Mouse (Mus musculus) gastrocnemius, postnatal 14 days (tissue): ENCODE data around the gene Nlrc3. TPM values are rescaled to one million over a fixed set of nuclear protein-coding genes. Genes with fewer than 3 reads are reported as not detected.
"Not testable (repeated sequence)": the region's sequence is repeated elsewhere in the genome, so short reads cannot be mapped to it uniquely, and the experiment has no call there.

ENCODE experiments used
- DNase-seq: peaks from one replicate; pipeline ENCODE4 v3.0.0; 2021; ENCODE audit warnings: mixed read lengths
- intact Hi-C: fragments of 180-260 bp; cut with DNase I; formaldehyde crosslinking; loops from one replicate; pipeline ENCODE4 v1.15.1; 2025; ENCODE audit warnings: low total_unique reads
- long read RNA-seq, 2 experiments: library from polyadenylated mRNA; stranded (forward); transcript quantifications; one replicate each; pipeline ENCODE4 v2.0.0; 2021
- total RNA-seq, 2 experiments: library from RNA; stranded (reverse); gene quantifications; 2 replicates each; pipeline ENCODE4 v1.2.3; 2021

Gene Nlrc3
- 1 to 10 TPM; 3.1 to 5.3 TPM for total RNA-seq
- long read RNA-seq, experiment 1: 0 reads
- long read RNA-seq, experiment 2, partial matches to known transcripts: 0 of 2 reads
- long read RNA-seq, experiment 2, other reads (novel, unspliced or antisense): 2 of 2 reads

DNA sequence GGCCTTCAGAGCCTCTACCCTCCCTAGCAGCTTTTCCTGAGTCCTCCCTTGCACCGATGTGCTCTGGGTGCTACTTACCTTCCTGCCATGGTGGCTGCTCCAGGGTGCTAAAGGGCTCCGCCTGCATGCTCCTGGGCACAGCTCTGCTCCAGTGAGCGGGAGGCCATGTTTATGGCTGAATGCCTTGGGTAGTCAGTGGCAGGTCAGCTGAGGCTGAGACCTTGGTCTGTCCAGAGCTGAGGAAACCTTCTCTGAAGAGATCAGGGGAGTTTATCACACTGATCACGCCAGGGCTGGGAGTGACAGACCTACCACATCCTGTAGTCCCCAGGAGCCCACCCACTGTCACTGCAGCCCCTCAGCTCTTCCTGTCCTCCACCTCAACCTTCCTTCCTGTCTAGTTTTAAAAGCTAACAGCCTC lies at the start of gene Nlrc3:
Nlrc3 (minus strand) TSS at position 382 of the 421 bp plus-strand sequence.
- intact Hi-C loops: no loop called here
- DNase-seq: no peak

- intact Hi-C loops: no loop called here
- DNase-seq: no peak
Measured at GRCm38 (mm10) chr16:4022719-4023118, 46.3 kb upstream of the Nlrc3 start.

DNA sequence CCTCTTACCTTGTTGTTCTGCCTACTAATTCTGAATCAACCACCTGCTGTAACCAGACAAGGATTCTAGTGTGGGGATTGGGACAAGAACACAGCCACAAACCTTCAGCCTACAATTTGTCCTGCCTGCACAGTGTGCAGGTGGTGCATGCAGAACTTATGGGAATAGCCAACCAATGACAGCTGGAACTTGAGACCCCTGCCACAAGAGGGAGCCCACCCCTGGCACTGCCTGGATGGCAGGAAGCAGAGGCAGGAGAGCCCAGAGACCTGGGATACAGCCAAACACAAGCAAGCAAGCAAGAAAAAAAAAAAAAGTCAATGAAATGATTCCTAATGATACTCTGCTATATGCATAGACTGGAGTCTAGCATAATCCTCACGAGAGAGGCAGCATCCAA lies 44.8 kb upstream of the Nlrc3 start:
- DNase-seq: no peak
- intact Hi-C loops: no loop called here

DNA sequence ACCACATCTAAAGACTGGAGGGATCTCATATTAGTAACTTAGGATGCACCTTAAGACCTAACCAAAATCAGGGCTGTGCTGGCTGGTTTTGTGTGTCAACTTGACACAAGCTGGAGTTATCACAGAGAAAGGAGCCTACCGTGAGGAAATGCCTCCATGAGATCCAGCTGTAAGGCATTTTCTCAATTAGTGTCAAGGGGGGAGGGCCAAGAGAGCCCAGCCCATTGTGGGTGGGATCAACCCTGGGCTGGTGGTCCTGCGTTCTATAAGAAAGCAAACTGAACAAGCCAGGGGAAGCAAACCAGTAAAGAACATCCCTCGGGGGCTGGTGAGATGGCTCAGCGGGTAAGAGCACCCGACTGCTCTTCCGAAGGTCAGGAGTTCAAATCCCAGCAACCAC lies 41.0 kb upstream of the Nlrc3 start:
- intact Hi-C loops, DNase-seq: not testable (repeated sequence)

GRCm38 (mm10) chr16:4016786-4017185 lies 40.4 kb upstream of the Nlrc3 start:
- intact Hi-C loops, DNase-seq: not testable (repeated sequence)

GRCm38 (mm10) chr16:4014040-4014668 lies 37.7 kb upstream of the Nlrc3 start:
- DNase-seq: no peak
- intact Hi-C loops: no loop called here

GRCm38 (mm10) chr16:4012882-4013570 lies 36.6 kb upstream of the Nlrc3 start:
- intact Hi-C loops: no loop called here

DNA sequence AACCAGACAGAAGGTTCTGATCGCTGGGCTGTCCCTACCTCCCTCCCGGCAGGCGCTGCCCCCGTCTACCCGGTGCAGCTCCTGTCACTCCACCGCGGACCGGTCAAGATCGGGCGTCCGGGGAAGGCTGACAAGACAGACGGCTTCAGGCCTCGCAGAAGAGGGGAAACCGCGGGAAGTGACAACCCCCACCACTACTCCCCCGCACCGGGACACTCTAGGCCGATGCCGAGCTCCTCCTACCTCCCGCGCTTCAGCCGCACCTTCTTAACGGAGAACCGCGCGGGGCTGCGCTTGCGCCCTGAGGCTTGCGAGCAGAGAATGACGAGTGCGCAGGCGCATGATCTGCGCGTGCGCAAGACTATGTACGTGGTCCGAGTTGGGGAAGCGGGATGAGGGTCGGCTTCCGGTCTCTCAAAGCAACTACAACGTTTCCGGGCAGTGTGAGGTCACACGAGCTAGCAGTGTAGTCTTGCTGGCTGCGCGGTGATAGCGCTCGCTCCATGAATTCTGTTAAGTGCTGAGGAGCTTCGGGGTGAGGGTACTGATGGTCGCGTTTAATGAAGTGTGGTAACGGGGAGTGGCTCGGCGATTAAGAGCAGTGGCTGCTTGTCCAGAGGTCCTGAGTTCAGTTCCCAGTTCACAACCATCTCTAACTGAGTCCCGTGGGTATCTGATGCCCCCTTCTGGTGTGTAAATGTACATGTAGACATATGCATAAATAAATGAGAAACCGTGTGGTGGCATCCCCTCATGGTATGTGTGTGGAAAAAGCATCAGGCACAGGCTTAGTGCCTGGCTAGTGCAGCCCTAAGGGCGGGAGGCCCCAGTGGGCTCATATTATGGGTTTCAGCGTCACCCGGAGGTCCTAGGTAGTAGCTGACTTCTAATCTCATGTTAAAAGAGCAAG lies 27.3 kb upstream of the Nlrc3 start, which contains the start of gene Slx4:
Slx4 (minus strand) TSS at position 282 of the 910 bp plus-strand sequence.
- intact Hi-C loops: no loop called here
- DNase-seq: peak; percentile 94

More at GRCm38 (mm10) chr16:4012882-4013570, 36.6 kb upstream of the Nlrc3 start:
- DNase-seq: no peak

- intact Hi-C loops: no loop called here
- no peak for DNase-seq
Measured at GRCm38 (mm10) chr16:3988410-3988809, 12.0 kb upstream of the Nlrc3 start.

DNA sequence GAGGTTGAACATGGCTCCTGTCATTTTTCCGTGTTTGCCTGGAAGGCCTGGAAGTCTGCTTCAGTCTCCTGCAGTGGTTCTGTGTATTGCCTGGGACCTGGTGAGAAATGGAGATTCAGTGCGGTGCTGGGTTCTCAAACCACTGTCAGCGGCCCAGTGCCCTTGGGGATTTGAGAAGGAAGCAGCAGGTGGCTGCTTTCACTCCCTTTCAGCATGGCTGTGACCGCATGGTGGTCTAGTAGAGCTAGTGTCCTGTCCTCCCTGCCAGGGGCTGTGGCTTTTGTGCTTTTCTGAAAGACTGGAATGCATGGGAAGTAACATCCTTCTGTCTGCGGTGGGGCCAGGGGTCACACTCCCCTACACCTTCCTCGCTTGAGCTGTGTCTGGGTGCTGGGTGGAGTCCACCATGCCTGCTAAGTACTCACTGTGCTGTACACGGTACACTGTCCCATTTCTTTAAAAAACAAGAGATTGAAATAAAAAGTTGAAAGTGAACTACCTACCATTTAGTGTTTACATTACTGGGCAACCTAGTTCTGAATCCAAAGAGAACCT lies 6.8 kb upstream of the Nlrc3 start:
- DNase-seq: no peak
- intact Hi-C loops: no loop called here

- intact Hi-C loops: no loop called here
- no peak for DNase-seq
Measured at GRCm38 (mm10) chr16:3982173-3982572, 5.7 kb upstream of the Nlrc3 start.

DNA sequence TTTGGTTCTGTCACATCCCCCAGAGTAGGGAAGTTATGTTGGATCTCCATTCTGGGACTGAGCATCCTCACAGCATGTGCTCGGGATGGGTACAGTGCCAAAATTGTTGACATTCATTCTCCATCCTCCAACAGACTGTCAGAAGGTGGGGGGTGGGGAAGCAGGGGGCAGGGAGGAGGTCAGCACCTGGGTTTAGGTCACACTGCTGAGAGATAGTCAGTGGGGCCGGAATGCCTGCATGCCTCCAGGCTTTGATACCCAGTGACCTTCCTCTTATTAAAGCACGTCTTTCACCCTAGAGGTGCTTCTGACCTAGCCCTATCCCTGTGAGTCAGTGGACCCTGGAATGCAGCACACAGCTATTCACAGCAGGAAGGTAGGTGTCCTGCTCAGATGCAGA lies 280 bp upstream of the Nlrc3 start:
- intact Hi-C loops: no loop called here

DNA sequence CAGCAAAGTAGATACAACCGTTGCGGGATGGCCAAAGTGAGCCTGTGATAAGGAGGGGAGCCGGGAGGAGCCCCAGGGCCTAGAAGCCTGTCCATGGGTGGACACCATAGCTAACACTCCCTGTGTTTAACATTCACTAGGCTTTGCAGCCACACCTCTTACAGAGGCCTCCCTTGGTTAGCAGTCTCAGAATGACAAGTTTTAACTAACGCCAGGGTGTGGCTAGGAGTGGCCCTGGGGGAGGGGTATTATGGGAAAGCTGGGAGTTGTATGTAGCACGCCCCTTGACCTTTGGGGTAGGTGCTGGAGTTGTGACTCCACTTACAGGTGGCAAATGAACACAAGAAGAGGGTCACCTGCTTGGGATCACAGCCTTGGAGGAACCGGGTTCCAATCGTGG lies 774 bp downstream of the Nlrc3 start:
- DNase-seq: no peak
- intact Hi-C loops: no loop called here

More for the DNA sequence above, 280 bp upstream of the Nlrc3 start:
- DNase-seq: no peak

DNA sequence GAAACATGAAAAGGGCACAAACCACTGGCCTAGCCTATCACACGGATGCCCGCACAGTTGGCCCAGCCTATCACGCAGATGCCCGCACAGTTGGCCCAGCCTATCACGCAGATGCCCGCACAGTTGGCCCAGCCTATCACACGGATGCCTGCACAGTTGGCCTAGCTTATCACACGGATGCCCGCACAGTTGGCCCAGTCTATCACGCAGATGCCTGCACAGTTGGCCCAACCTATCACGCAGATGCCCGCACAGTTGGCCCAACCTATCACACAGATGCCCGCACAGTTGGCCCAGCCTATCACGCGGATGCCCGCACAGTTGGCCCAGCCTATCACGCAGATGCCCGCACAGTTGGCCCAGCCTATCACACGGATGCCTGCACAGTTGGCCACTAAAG lies 2.0 kb downstream of the Nlrc3 start:
- DNase-seq, intact Hi-C loops: not testable (repeated sequence)

DNA sequence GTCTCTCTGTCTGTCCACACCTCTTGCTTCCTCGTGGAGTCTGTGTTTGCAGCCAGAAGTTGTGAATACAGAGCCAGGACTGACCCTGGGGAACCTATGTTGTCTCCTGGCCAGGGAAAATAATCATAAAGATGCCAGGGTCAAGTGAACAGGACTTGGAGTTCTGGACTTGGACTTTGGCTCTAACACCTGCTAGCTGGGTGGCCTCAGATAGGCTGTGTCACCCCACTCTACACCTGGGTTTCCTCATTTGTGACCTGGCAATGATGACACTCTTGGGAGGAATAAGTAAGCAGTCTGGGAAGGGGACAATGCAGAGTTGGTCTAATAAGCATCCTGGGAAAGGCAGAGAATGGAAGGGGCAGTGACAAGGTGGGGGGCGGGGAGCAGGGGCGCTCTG lies 10.9 kb downstream of the Nlrc3 start:
- DNase-seq: no peak
- intact Hi-C loops: no loop called here

DNA sequence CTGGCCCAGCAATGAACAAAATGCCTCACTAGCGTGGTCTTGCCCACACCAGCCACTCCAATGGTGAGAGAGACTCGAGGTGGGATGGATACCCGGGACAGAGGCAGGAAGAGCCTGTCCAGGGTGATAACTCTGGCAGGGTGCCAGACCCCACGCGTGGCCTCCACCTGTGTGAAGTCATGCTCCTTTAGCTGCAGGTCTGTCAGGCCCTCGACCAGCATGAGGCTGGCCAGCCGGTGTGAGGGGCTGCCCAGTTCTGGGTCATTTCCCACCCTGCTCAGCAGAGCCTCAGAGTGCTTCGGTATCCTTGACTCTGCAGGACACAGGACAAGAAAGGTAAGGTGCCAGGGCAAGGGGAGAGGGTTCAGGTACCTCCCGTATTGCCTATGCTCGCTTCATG lies 11.4 kb downstream of the Nlrc3 start:
- intact Hi-C loops: no loop called here

GRCm38 (mm10) chr16:3959261-3959660 lies 17.2 kb downstream of the Nlrc3 start:
- intact Hi-C loops: no loop called here

More for the DNA sequence above, 11.4 kb downstream of the Nlrc3 start:
- DNase-seq: no peak

DNA sequence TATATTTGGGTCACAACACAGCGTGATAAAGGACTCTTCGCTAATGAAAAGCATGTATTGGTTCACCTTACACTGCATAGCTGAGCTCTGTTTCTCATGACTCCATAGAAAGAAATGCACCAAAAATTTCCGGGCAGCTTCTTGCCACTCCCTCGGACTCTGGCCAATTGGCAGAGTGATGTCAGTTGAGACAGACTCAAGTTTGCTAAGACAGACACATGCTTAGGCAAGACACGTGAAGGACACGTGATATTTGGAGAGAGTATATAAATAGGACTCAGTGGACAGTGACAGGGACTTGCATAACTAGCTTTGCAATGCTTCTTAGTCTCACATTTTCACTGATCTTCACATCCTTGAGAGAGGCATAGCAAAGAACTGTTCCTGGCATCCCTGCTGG lies 20.1 kb downstream of the Nlrc3 start:
- DNase-seq: peak; percentile 54

More at GRCm38 (mm10) chr16:3959261-3959660, 17.2 kb downstream of the Nlrc3 start:
- no peak for DNase-seq

GRCm38 (mm10) chr16:3951141-3951540 lies 25.3 kb downstream of the Nlrc3 start:
- intact Hi-C loops: no loop called here
- DNase-seq: no peak

More for the DNA sequence above, 20.1 kb downstream of the Nlrc3 start:
- intact Hi-C loops: no loop called here
